In the genomic region with DNA sequence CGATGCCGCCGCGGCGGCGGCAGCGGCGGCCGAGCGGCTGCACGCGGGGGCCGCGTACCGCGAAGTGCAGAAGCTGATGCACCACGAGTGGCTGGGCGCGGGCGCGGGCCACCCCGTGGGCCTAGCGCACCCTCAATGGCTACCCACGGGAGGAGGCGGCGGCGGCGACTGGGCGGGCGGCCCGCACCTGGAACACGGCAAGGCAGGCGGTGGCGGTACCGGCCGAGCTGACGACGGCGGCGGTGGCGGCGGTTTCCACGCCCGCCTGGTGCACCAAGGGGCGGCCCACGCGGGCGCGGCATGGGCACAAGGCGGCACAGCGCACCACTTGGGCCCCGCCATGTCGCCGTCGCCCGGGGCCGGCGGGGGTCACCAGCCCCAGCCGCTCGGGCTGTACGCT, we compare ENCODE assay signal across 8 mouse cellular contexts. TPM values are rescaled to one million over a fixed set of nuclear protein-coding genes. Genes with fewer than 3 reads are reported as not detected.
A peak's percentile ranks its signal among the peaks of the same experiment; 100 is the strongest.
DNase-seq lines count a peak whose midpoint lies in the region; ATAC-seq and TF ChIP-seq lines count a peak whose summit lies in the region.

No protein-coding gene starts in this region.

- peak; percentile 11 for ATAC-seq in kidney, embryonic 14.5 days (ENCODE audit: low FRiP score, low TSS enrichment)
- ATAC-seq in heart, postnatal 0 days (ENCODE audit: insufficient read depth, low read depth), result no peak
- ATAC-seq in liver, postnatal 0 days, result peak; percentile 25

- H3K4me1 ChIP-seq in kidney, embryonic 14.5 days (ENCODE audit: control insufficient read depth, insufficient read depth, low read length), result peaks cover 18% of the 10 kb centered on the region
- H3K4me1 ChIP-seq in bone marrow macrophage, adult 2 months (ENCODE audit: control insufficient read depth, insufficient read depth, low read length), result 0 out of 2 replicates have a peak, but pooled peaks cover 4% of the 10 kb centered on the region
- H3K4me1 ChIP-seq in heart, postnatal 0 days (ENCODE audit: control insufficient read depth, insufficient read depth), result peaks cover 4% of the 10 kb centered on the region
- peaks cover 13% of the 10 kb centered on the region for H3K4me1 ChIP-seq in liver, postnatal 0 days (ENCODE audit: insufficient read depth)

- WGBS in kidney, embryonic 14.5 days, result under 1% methylated on average over 47 of the region's 61 CpGs
- WGBS in heart, postnatal 0 days, result under 1% methylated on average over 31 of the region's 61 CpGs
- WGBS in liver, postnatal 0 days (ENCODE audit: insufficient replicate concordance), result 2% methylated on average over 42 of the region's 61 CpGs

- DNase-seq in kidney, postnatal 25 days, result no peak
- no peak for DNase-seq in heart, postnatal 0 days (ENCODE audit: low spot score)
- no peak for DNase-seq in liver, postnatal 0 days
- no peak for DNase-seq in urinary bladder, postnatal 25 days (ENCODE audit: low spot score)
- no peak for DNase-seq in embryo, embryonic 9.5 days (ENCODE audit: extremely low spot score)
- DNase-seq in adrenal gland, postnatal 4 days (ENCODE audit: low spot score in 2 of 2), result no peak

- peak overlapping the region; percentile 50 for H3K9ac ChIP-seq in kidney, embryonic 14.5 days (ENCODE audit: low read depth, low read length)
- no peak overlapping the region for H3K9ac ChIP-seq in heart, postnatal 0 days (replicated peaks; ENCODE audit: low read depth, low read length)
- no peak overlapping the region for H3K9ac ChIP-seq in liver, postnatal 0 days (replicated peaks)

- H3K27me3 ChIP-seq in kidney, embryonic 14.5 days (ENCODE audit: control insufficient read depth, insufficient read depth, low read length), result peaks cover 86% of the 10 kb centered on the region
- peaks cover 88% of the 10 kb centered on the region for H3K27me3 ChIP-seq in heart, postnatal 0 days (ENCODE audit: control insufficient read depth, insufficient read depth, low read length)
- peaks cover 95% of the 10 kb centered on the region for H3K27me3 ChIP-seq in liver, postnatal 0 days (ENCODE audit: insufficient read depth, low read length)

- H3K4me3 ChIP-seq in kidney, embryonic 14.5 days (ENCODE audit: low read length), result peak overlapping the region; percentile 59
- peak overlapping the region; percentile 37 for H3K4me3 ChIP-seq in bone marrow macrophage, adult 2 months (ENCODE audit: insufficient read depth, low read length)
- H3K4me3 ChIP-seq in heart, postnatal 0 days (ENCODE audit: low read depth, low read length), result peak overlapping the region; percentile 67
- peak overlapping the region; percentile 54 for H3K4me3 ChIP-seq in liver, postnatal 0 days (ENCODE audit: low read depth, low read length)

- H3K9me3 ChIP-seq in kidney, embryonic 14.5 days (ENCODE audit: control insufficient read depth, low read length), result no peaks in the 10 kb centered on the region
- no peaks in the 10 kb centered on the region for H3K9me3 ChIP-seq in heart, postnatal 0 days (replicated peaks; ENCODE audit: control insufficient read depth, low read length)
- H3K9me3 ChIP-seq in liver, postnatal 0 days (ENCODE audit: low read length), result no peaks in the 10 kb centered on the region

- TF ChIP-seq CTCF in bone marrow macrophage, adult 2 months (IDR thresholded peaks at IDR 0.05; ENCODE audit: low read depth, low read length), result no peak
- no peak for TF ChIP-seq CTCF in heart, postnatal 0 days (IDR thresholded peaks at IDR 0.05; ENCODE audit: low read depth)
- TF ChIP-seq CTCF in liver, postnatal 0 days (IDR thresholded peaks at IDR 0.05; ENCODE audit: low read depth), result no peak

- TF ChIP-seq EP300 in heart, postnatal 0 days (IDR thresholded peaks at IDR 0.05; ENCODE audit: low read depth), result no peak
- no peak for TF ChIP-seq EP300 in liver, postnatal 0 days (IDR thresholded peaks at IDR 0.05; ENCODE audit: low read depth)

- peak overlapping the region; percentile 98 for H3K4me2 ChIP-seq in kidney, embryonic 14.5 days (replicated peaks; ENCODE audit: low read depth, low read length)
- peak overlapping the region; percentile 99 for H3K4me2 ChIP-seq in heart, postnatal 0 days (ENCODE audit: low read depth, low read length)
- peak overlapping the region; percentile 93 for H3K4me2 ChIP-seq in liver, postnatal 0 days (ENCODE audit: low read depth, low read length)

- H3K36me3 ChIP-seq in kidney, embryonic 14.5 days (ENCODE audit: control insufficient read depth, insufficient read depth, low read length), result no peaks in the 10 kb centered on the region
- H3K36me3 ChIP-seq in heart, postnatal 0 days (replicated peaks; ENCODE audit: control insufficient read depth, insufficient read depth, low read length), result no peaks in the 10 kb centered on the region
- H3K36me3 ChIP-seq in liver, postnatal 0 days (replicated peaks; ENCODE audit: insufficient read depth, low read length), result no peaks in the 10 kb centered on the region

- no peak overlapping the region for H3K27ac ChIP-seq in kidney, embryonic 14.5 days (ENCODE audit: low read depth, low read length)
- no peak overlapping the region for H3K27ac ChIP-seq in bone marrow macrophage, adult 2 months (ENCODE audit: insufficient read depth, low read depth, low read length)
- no peak overlapping the region for H3K27ac ChIP-seq in heart, postnatal 0 days (ENCODE audit: low read depth)
- H3K27ac ChIP-seq in liver, postnatal 0 days (ENCODE audit: low read depth), result no peak overlapping the region

- no peak for TF ChIP-seq POLR2A in bone marrow macrophage, adult 2 months (IDR thresholded peaks at IDR 0.05; ENCODE audit: borderline replicate concordance, low read depth, low read length)

RNA-seq across cellular contexts. Expression of a gene that starts 1.2 kb away (rescaled TPM):
- 1.6 and 1.7 TPM in 2 replicates for polyA plus RNA-seq in kidney, embryonic 14.5 days (2014; fragmentation: Nextera tagmentation; extraction: Ambion mirVana)
- not detected in 2 replicates for polyA plus RNA-seq in bone marrow macrophage, adult 2 months (2012; ENCODE audit: insufficient read depth, insufficient read length, missing spikeins)
- 0.04 and 1.5 TPM in 2 replicates for total RNA-seq in heart, postnatal 0 days (2014; rRNA removed; ENCODE audit: low replicate concordance)
- polyA plus RNA-seq in heart, postnatal 0 days (2015; fragmentation: Nextera tagmentation; extraction: Ambion mirVana), result 0.03 and 0.08 TPM in 2 replicates
- polyA plus RNA-seq in liver, postnatal 0 days (2015; fragmentation: Nextera tagmentation; extraction: Ambion mirVana), result not detected in 2 replicates
- under 1 TPM; 0.23 to 0.34 TPM for total RNA-seq in adrenal gland, postnatal 4 days (2021)

RNA-seq across cellular contexts. Expression of a gene that starts 35.6 kb away (rescaled TPM):
- 67.9 and 93.7 TPM in 2 replicates for polyA plus RNA-seq in kidney, embryonic 14.5 days (2014; fragmentation: Nextera tagmentation; extraction: Ambion mirVana)
- polyA plus RNA-seq in bone marrow macrophage, adult 2 months (2012; ENCODE audit: insufficient read depth, insufficient read length, missing spikeins), result 45.8 and 49.4 TPM in 2 replicates
- 2.6 and 5.5 TPM in 2 replicates for total RNA-seq in heart, postnatal 0 days (2014; rRNA removed; ENCODE audit: low replicate concordance)
- 33.4 and 39.7 TPM in 2 replicates for polyA plus RNA-seq in heart, postnatal 0 days (2015; fragmentation: Nextera tagmentation; extraction: Ambion mirVana)
- 20.1 and 21.6 TPM in 2 replicates for polyA plus RNA-seq in liver, postnatal 0 days (2015; fragmentation: Nextera tagmentation; extraction: Ambion mirVana)
- 10 to 100 TPM; 34.3 to 35.9 TPM for total RNA-seq in adrenal gland, postnatal 4 days (2021)

RNA-seq across cellular contexts. Expression of a gene that starts 42.7 kb away (rescaled TPM):
- 9.5 and 9.7 TPM in 2 replicates for polyA plus RNA-seq in kidney, embryonic 14.5 days (2014; fragmentation: Nextera tagmentation; extraction: Ambion mirVana)
- 149 and 167 TPM in 2 replicates for polyA plus RNA-seq in bone marrow macrophage, adult 2 months (2012; ENCODE audit: insufficient read depth, insufficient read length, missing spikeins)
- 7.1 and 14.5 TPM in 2 replicates for total RNA-seq in heart, postnatal 0 days (2014; rRNA removed; ENCODE audit: low replicate concordance)
- 6.2 and 6.5 TPM in 2 replicates for polyA plus RNA-seq in heart, postnatal 0 days (2015; fragmentation: Nextera tagmentation; extraction: Ambion mirVana)
- polyA plus RNA-seq in liver, postnatal 0 days (2015; fragmentation: Nextera tagmentation; extraction: Ambion mirVana), result 2.5 and 2.7 TPM in 2 replicates
- total RNA-seq in adrenal gland, postnatal 4 days (2021), result 10 to 100 TPM; 15.6 to 17.3 TPM

RNA-seq across cellular contexts. Expression of a gene that starts 47.2 kb away (rescaled TPM):
- polyA plus RNA-seq in kidney, embryonic 14.5 days (2014; fragmentation: Nextera tagmentation; extraction: Ambion mirVana), result not detected in 2 replicates
- polyA plus RNA-seq in bone marrow macrophage, adult 2 months (2012; ENCODE audit: insufficient read depth, insufficient read length, missing spikeins), result not detected in 2 replicates
- not detected in 2 replicates for total RNA-seq in heart, postnatal 0 days (2014; rRNA removed; ENCODE audit: low replicate concordance)
- not detected in 2 replicates for polyA plus RNA-seq in heart, postnatal 0 days (2015; fragmentation: Nextera tagmentation; extraction: Ambion mirVana)
- polyA plus RNA-seq in liver, postnatal 0 days (2015; fragmentation: Nextera tagmentation; extraction: Ambion mirVana), result not detected in 2 replicates
- not detected for total RNA-seq in adrenal gland, postnatal 4 days (2021)

RNA-seq across cellular contexts. Expression of a gene that starts 56.8 kb away (rescaled TPM):
- polyA plus RNA-seq in kidney, embryonic 14.5 days (2014; fragmentation: Nextera tagmentation; extraction: Ambion mirVana), result 177 and 183 TPM in 2 replicates
- 44.4 and 47.6 TPM in 2 replicates for polyA plus RNA-seq in bone marrow macrophage, adult 2 months (2012; ENCODE audit: insufficient read depth, insufficient read length, missing spikeins)
- total RNA-seq in heart, postnatal 0 days (2014; rRNA removed; ENCODE audit: low replicate concordance), result 15.4 and 23.6 TPM in 2 replicates
- polyA plus RNA-seq in heart, postnatal 0 days (2015; fragmentation: Nextera tagmentation; extraction: Ambion mirVana), result 47.5 and 50.6 TPM in 2 replicates
- 37.1 and 37.2 TPM in 2 replicates for polyA plus RNA-seq in liver, postnatal 0 days (2015; fragmentation: Nextera tagmentation; extraction: Ambion mirVana)
- total RNA-seq in adrenal gland, postnatal 4 days (2021), result 10 to 100 TPM; 58.4 to 62.7 TPM

Comparison
In these comparisons a context has a peak if more than half of its experiments do, and no peak if none do; other contexts are left out.
1. RNA of a gene that starts 42.7 kb away (polyA plus RNA-seq): 149 to 167 TPM in bone marrow macrophage, adult 2 months; 9.5 to 9.7 TPM in kidney, embryonic 14.5 days, 6.2 to 6.5 TPM in heart, postnatal 0 days and 2.5 to 2.7 TPM in liver, postnatal 0 days; every median in the first group is over 10 times any median in the second.
2. Peak in every context shown above with its lines, with median percentiles within 50 percentile points of each other: H3K4me2 ChIP-seq and H3K4me3 ChIP-seq.